Mouse (Mus musculus) forebrain, embryonic 14.5 days (tissue): ENCODE measurements around the gene Tmem109. TPM values are rescaled to one million over a fixed set of nuclear protein-coding genes. Genes with fewer than 3 reads are reported as not detected.

Source experiments
- ATAC-seq: fragments of 200-750 bp; cut with Nextera tagmentation; 2 replicates; pipeline ENCODE4 v1.8.0; 2017; ENCODE audit warnings: mild to moderate bottlenecking, moderate library complexity
- DNase-seq: peaks from one replicate; pipeline ENCODE4 v3.0.0-alpha.2; 2015; ENCODE audit warnings: low spot score
- H3K27ac ChIP-seq: fragments of 300-500 bp; sonication (generic); 2 replicates; pipeline ENCODE4 v1.5.1; 2014; ENCODE audit warnings: low read depth, mild to moderate bottlenecking, control low read depth, low read length, moderate library complexity
- H3K27me3 ChIP-seq: fragments of 300-500 bp; sonication (generic); replicated peaks from 2 replicates; pipeline ENCODE4 v1.6.1; 2014; ENCODE audit warnings: low read length, control low read depth, mixed read lengths; ENCODE audit not compliant: control insufficient read depth, insufficient read depth
- H3K36me3 ChIP-seq: fragments of 300-500 bp; sonication (generic); 2 replicates; pipeline ENCODE4 v1.6.1; 2014; ENCODE audit warnings: low read length, control low read depth; ENCODE audit not compliant: control insufficient read depth, insufficient read depth
- H3K4me1 ChIP-seq: fragments of 300-500 bp; sonication (generic); 2 replicates; pipeline ENCODE4 v1.6.1; 2014; ENCODE audit warnings: antibody characterized with exemption, low read length, control low read depth; ENCODE audit not compliant: control insufficient read depth, insufficient read depth
- H3K4me2 ChIP-seq: fragments of 300-500 bp; sonication (generic); 2 replicates; pipeline ENCODE4 v1.6.1; 2014; ENCODE audit warnings: mild to moderate bottlenecking, control low read depth, low read length
- H3K4me3 ChIP-seq: fragments of 300-500 bp; sonication (generic); 2 replicates; pipeline ENCODE4 v1.5.1; 2014; ENCODE audit warnings: low read depth, low read length, control low read depth
- H3K9ac ChIP-seq: fragments of 300-500 bp; sonication (generic); 2 replicates; pipeline ENCODE4 v1.6.1; 2014; ENCODE audit warnings: mild to moderate bottlenecking, low read length, control low read depth, moderate library complexity
- H3K9me3 ChIP-seq: fragments of 300-500 bp; sonication (generic); replicated peaks from 2 replicates; pipeline ENCODE4 v1.6.1; 2016; ENCODE audit warnings: low read length, control low read depth, mixed read lengths; ENCODE audit not compliant: control insufficient read depth
- WGBS: fragments of 180-500 bp; shearing (Covaris S2); extraction: QIAGEN DNeasy Blood & Tissue Kit; methylation state at CpG from one replicate; pipeline ENCODE4 v1.1.7; 2014; 5-methylcytosine and 5-hydroxymethylcytosine counted together
- polyA plus RNA-seq: library from polyadenylated mRNA; unstranded; fragments of >200 nt; fragmentation: Nextera tagmentation; extraction: Ambion mirVana; gene quantifications from 2 replicates; pipeline ENCODE4 v1.2.1, GENCODE M21; 2014

Tmem109 gene
- polyA plus RNA-seq, 1 experiment from 2014 or later = 42.7 TPM

DNA sequence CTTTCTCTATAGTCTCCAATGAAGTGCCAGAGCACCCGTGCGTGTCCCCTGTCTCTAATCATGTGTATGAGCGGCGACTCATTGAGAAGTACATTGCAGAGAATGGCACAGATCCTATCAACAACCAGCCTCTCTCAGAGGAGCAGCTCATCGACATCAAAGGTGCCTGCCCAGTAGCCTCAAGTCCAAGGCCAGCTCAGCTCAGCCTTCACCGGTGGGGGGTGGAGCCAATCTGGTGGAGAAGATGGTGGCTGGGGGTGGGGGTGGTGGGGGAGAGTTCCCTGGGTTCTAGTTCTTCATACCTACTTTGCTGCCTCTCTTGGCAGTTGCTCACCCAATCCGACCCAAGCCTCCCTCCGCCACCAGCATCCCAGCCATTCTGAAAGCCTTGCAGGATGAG lies 15.7 kb upstream of the Tmem109 start:
- no peaks in the 10 kb centered on the region for H3K9me3 ChIP-seq
- H3K9ac ChIP-seq = no peak overlapping the region
- ATAC-seq = no peak
- 85% methylated on average over 8 of the region's 8 CpGs for WGBS
- H3K4me1 ChIP-seq = peaks cover 11% of the 10 kb centered on the region
- no peak overlapping the region for H3K4me2 ChIP-seq
- no peaks in the 10 kb centered on the region for H3K27me3 ChIP-seq
- peaks cover 46% of the 10 kb centered on the region for H3K36me3 ChIP-seq
- no peak for DNase-seq
- no peak overlapping the region for H3K27ac ChIP-seq
- H3K4me3 ChIP-seq = no peak overlapping the region

- Histone ChIP-seq H3K9ac (peak overlapping the region; percentile 87), H3K36me3 (peaks cover 40% of the 10 kb centered on the region), H3K27me3 (no peaks in the 10 kb centered on the region), H3K4me3 (peak overlapping the region; percentile 89), H3K9me3 (no peaks in the 10 kb centered on the region), H3K4me1 (peaks cover 11% of the 10 kb centered on the region), H3K4me2 (peak overlapping the region; percentile 64), H3K27ac (no peak overlapping the region)
- WGBS = 88% methylated on average over 7 of the region's 7 CpGs
- DNase-seq = no peak
- no peak for ATAC-seq
Observed at GRCm38 (mm10) chr19:10896849-10897248, 15.0 kb upstream of the Tmem109 start.

- WGBS = 1% methylated on average over 16 of the region's 16 CpGs
- peaks cover 29% of the 10 kb centered on the region for H3K36me3 ChIP-seq
- H3K4me2 ChIP-seq = peak overlapping the region; percentile 64
- peak overlapping the region; percentile 89 for H3K27ac ChIP-seq
- DNase-seq = no peak
- peak overlapping the region; percentile 89 for H3K4me3 ChIP-seq
- no peaks in the 10 kb centered on the region for H3K27me3 ChIP-seq
- H3K9me3 ChIP-seq = no peaks in the 10 kb centered on the region
- peak overlapping the region; percentile 87 for H3K9ac ChIP-seq
- ATAC-seq = peak; percentile 8; the same call in 1 of the 2 replicates
- peaks cover 11% of the 10 kb centered on the region for H3K4me1 ChIP-seq
Observed at GRCm38 (mm10) chr19:10895708-10896107, 13.9 kb upstream of the Tmem109 start.

- ATAC-seq (peak; percentile 97), DNase-seq (peak; percentile 99)
- Histone ChIP-seq H3K27me3 (no peaks in the 10 kb centered on the region), H3K4me1 (peaks cover 11% of the 10 kb centered on the region), H3K27ac (peak within 1 kb of the TSS; percentile 89), H3K9me3 (no peaks in the 10 kb centered on the region), H3K4me3 (peak within 1 kb of the TSS; percentile 89), H3K4me2 (peak within 1 kb of the TSS; percentile 64), H3K9ac (peak within 1 kb of the TSS; percentile 87), H3K36me3 (peaks cover 22% of the 10 kb centered on the region)
- under 1% methylated on average over 43 of the region's 43 CpGs for WGBS
Observed at GRCm38 (mm10) chr19:10895016-10895528, 13.3 kb upstream of the Tmem109 start, which contains the start of gene Prpf19. Gene Prpf19 (plus strand): TSS chr19:10895231.

- DNase-seq = no peak
- no peak overlapping the region for H3K4me2 ChIP-seq
- H3K36me3 ChIP-seq = no peaks in the 10 kb centered on the region
- ATAC-seq = no peak
- H3K9ac ChIP-seq = no peak overlapping the region
- peaks cover 11% of the 10 kb centered on the region for H3K4me1 ChIP-seq
- 87% methylated on average over 3 of the region's 3 CpGs for WGBS
- H3K4me3 ChIP-seq = no peak overlapping the region
- no peaks in the 10 kb centered on the region for H3K9me3 ChIP-seq
- no peak overlapping the region for H3K27ac ChIP-seq
- no peaks in the 10 kb centered on the region for H3K27me3 ChIP-seq
Observed at GRCm38 (mm10) chr19:10892201-10892600, 10.4 kb upstream of the Tmem109 start.

DNA sequence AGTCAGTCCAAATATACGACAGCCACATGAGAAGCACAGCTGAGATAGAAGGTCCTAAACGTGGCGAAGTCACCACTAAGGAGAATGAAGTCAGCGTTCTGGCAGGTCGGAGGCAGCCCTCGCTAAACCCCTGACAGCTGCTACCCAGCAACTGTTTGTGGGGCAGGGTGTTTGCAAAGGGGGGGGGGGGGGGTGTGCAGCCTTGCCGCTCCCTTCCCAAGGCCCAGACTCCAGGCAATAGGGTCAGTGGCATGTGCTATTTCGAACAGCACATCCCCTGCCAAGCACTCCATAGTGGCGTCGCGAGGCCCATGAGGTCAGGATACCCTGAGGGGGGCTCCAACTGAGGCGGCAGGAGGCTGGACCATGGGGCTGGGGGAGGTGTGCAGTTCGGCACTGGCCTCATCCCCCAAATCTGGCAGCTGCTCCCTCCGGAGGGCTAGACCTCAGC lies 801 bp downstream of the Tmem109 start:
- ATAC-seq = no peak
- H3K9me3 ChIP-seq = peaks cover 5% of the 10 kb centered on the region; the same call in 1 of the 2 replicates

GRCm38 (mm10) chr19:10880085-10880974 lies 1.5 kb downstream of the Tmem109 start:
- peaks cover 4% of the 10 kb centered on the region; the same call in 1 of the 2 replicates for H3K9me3 ChIP-seq
- H3K36me3 ChIP-seq = no peaks in the 10 kb centered on the region
- H3K4me2 ChIP-seq = peak overlapping the region; percentile 95
- H3K27me3 ChIP-seq = no peaks in the 10 kb centered on the region
- H3K27ac ChIP-seq = peak overlapping the region; percentile 97; the same call in 1 of the 2 replicates
- peaks cover 14% of the 10 kb centered on the region for H3K4me1 ChIP-seq
- DNase-seq (peak; percentile 17), ATAC-seq (no peak; the same call in 1 of the 2 replicates)
- peak overlapping the region; percentile 80 for H3K9ac ChIP-seq
- 43% methylated on average over 6 of the region's 7 CpGs for WGBS
- peak overlapping the region; percentile 48 for H3K4me3 ChIP-seq

More for the DNA sequence above, 801 bp downstream of the Tmem109 start:
- H3K4me1 ChIP-seq = peaks cover 14% of the 10 kb centered on the region
- H3K27ac ChIP-seq = peak overlapping the region; percentile 97
- H3K4me2 ChIP-seq = peak overlapping the region; percentile 95
- H3K9ac ChIP-seq = peak overlapping the region; percentile 80
- under 1% methylated on average over 14 of the region's 14 CpGs for WGBS
- no peaks in the 10 kb centered on the region for H3K36me3 ChIP-seq
- no peaks in the 10 kb centered on the region for H3K27me3 ChIP-seq
- peak overlapping the region; percentile 48 for H3K4me3 ChIP-seq
- DNase-seq = no peak

GRCm38 (mm10) chr19:10878201-10878837 lies 3.5 kb downstream of the Tmem109 start:
- Histone ChIP-seq H3K4me2 (no peak overlapping the region), H3K27me3 (no peaks in the 10 kb centered on the region), H3K9ac (no peak overlapping the region), H3K4me1 (peaks cover 14% of the 10 kb centered on the region), H3K9me3 (no peaks in the 10 kb centered on the region), H3K36me3 (peaks cover 11% of the 10 kb centered on the region), H3K4me3 (no peak overlapping the region), H3K27ac (no peak overlapping the region)
- DNase-seq = no peak
- 86% methylated on average over 7 of the region's 7 CpGs for WGBS
- no peak for ATAC-seq
